Mouse (Mus musculus) urinary bladder, postnatal 36 days (tissue): Measurements from ENCODE around the gene Cog4.
A peak's percentile ranks its signal among the peaks of the same experiment; 100 is the strongest.
"Not testable (repeated sequence)": the region's sequence is repeated elsewhere in the genome, so short reads cannot be mapped to it uniquely, and the experiment has no call there.

Experiments
- DNase-seq, 2 experiments: peaks; one replicate each; pipeline ENCODE4 v3.0.0; 2022; ENCODE audit warnings: low spot score in 2 of 2, mixed read lengths in 1 of 2

Gene Cog4

DNA sequence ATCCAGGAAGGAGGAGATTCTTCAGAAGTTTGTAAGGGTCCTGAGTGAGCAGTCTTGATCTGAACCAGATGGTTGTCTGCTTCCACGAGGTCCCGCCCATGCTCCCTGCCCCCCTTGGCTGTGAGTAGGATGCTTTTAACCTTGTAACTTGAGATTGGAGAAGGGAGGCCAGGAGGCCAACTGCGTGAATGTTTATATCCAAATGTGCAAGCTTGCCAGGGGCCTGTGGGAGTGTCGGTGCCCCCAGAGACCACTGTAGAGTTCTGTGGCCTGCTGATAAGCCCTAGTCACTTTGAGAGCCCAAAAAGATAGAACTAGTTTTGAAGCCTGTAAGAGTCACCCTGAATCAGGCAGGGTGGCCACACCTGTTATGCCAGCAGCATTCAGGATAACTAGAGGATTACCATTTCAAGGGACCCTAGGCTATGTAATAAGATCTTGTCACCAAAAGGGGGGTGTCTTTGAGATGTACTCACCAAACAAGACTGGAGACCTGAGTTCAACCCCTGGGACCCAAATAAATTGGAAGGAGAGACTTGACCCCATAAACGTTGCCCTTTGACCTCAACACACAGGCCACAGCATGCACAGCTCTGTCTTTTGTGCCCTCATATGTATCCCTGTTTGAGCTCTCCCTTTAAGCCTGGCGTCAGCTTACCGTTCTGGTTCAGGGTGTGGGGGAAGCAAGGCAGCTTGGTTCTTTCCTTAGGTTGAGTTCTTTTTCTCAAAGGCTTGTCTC, 75.3 kb downstream of the Cog4 start:
- DNase-seq = peak; percentile 41 to 51

GRCm38 (mm10) chr8:110925691-110926140, 79.3 kb downstream of the Cog4 start:
- DNase-seq = no peak

- no peak for DNase-seq
These were observed 80.3 kb downstream of the Cog4 start for GRCm38 (mm10) chr8:110926690-110927089.

DNA sequence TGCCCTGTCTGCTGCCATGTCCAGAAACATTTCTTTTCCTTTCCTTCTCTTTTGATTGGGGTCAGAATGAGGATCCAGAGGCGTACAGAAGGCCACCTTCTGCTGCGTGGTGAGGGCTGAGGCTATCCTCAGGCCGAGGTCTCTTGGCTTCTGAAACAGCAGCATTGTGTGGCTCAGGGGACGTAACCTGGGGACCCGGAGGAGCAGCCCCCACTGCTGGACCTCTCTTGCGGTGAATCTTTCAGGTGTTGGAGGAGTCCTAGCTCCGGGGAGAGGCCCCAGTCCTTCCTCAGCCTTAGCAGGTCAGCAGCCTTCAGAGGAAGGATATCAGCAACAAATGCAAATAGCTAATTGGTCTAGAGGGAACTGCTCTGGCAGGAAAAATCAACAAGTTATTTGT, 82.0 kb downstream of the Cog4 start:
- DNase-seq = no peak

DNA sequence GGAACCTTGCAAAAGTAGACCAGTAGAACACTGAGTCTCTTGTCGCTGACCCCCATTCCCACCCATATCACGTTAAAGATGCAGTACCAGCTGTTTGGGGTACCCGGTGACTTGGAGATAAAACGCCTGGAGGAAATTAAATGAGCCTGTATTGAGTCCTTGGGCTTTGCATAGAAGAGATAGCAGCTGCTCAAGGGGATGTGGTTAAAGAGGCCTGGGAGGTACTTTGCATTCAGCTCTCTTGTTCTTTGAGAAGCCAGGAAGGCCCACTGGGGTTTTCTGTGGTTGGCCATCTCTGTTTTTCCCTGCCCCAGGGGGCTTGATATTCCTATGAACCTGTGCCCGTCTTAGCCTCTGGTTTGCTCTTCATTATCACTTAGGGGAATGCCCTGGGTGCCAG, 82.7 kb downstream of the Cog4 start:
- DNase-seq = no peak

DNA sequence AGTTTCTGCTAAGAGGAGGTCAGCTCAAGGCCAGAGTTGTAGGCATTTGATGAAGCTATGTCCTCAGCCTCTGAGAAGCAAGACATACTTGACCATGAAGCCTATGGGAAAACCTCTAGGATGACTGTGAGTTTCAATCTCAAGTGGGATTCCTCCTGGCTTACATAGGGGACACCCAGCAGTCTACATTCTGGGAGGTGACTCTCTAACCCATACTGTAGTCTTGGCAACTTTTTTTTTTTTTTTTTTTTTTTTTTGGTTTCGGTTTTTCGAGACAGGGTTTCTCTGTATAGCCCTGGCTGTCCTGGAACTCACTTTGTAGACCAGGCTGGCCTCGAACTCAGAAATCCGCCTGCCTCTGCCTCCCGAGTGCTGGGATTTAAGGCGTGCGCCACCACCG, 83.3 kb downstream of the Cog4 start:
- not testable (repeated sequence) for DNase-seq

- DNase-seq = peak; percentile 25 to 54
These were observed 85.0 kb downstream of the Cog4 start for GRCm38 (mm10) chr8:110931176-110931939.
